Mouse (Mus musculus) adrenal gland, postnatal 36 days (tissue): Measurements from ENCODE around the gene Gm17324. TPM values are rescaled to one million over a fixed set of nuclear protein-coding genes. Genes with fewer than 3 reads are reported as not detected.

Source experiments
- DNase-seq, 2 experiments: peaks; one replicate each; pipeline ENCODE4 v3.0.0; 2021; ENCODE audit warnings: mixed read lengths in 1 of 2
- microRNA-seq: library from miRNA; unstranded; fragments of <30 nt; microRNA quantifications from one replicate; pipeline ENCODE4 v1.2.0, GENCODE M21; 2021
- total RNA-seq, 2 experiments: library from RNA; stranded (reverse); gene quantifications; 2 replicates each; pipeline ENCODE4 v1.2.3; 2021

Gene Gm17324
- total RNA-seq, 2 experiments from 2014 or later, result 0.30 TPM; not detected in 1

- no peak for DNase-seq
Measured at GRCm38 (mm10) chr9:78465725-78466124, 17.1 kb upstream of the Gm17324 start.

- DNase-seq, result no peak
Measured at GRCm38 (mm10) chr9:78463337-78463736, 14.8 kb upstream of the Gm17324 start.

- DNase-seq, result no peak
Measured at GRCm38 (mm10) chr9:78457026-78457425, 8.4 kb upstream of the Gm17324 start.

GRCm38 (mm10) chr9:78451382-78451781 is 2.8 kb upstream of the Gm17324 start:
- DNase-seq, result no peak

- DNase-seq, result no peak
Measured at GRCm38 (mm10) chr9:78450404-78450803, 1.8 kb upstream of the Gm17324 start.

- DNase-seq, result no peak
Measured at GRCm38 (mm10) chr9:78447606-78447972, 997 bp downstream of the Gm17324 start.

- DNase-seq, result peak; percentile 69 to 78
Measured at GRCm38 (mm10) chr9:78442579-78443392, 5.8 kb downstream of the Gm17324 start, which contains the start of gene Cgas. TSS of gene Cgas (minus strand) at chr9:78443237.

GRCm38 (mm10) chr9:78442237-78442578 is 6.4 kb downstream of the Gm17324 start:
- DNase-seq, result no peak

GRCm38 (mm10) chr9:78439426-78439825 is 9.2 kb downstream of the Gm17324 start:
- DNase-seq, result no peak

GRCm38 (mm10) chr9:78432471-78432870 is 16.1 kb downstream of the Gm17324 start:
- no peak for DNase-seq

GRCm38 (mm10) chr9:78430486-78430885 is 18.1 kb downstream of the Gm17324 start:
- peak in 1 of 2 experiments; percentile 7 for DNase-seq

- DNase-seq, result no peak
Measured at GRCm38 (mm10) chr9:78429551-78429950, 19.0 kb downstream of the Gm17324 start.

- DNase-seq, result no peak
Measured at GRCm38 (mm10) chr9:78428870-78429432, 19.6 kb downstream of the Gm17324 start.

- no peak for DNase-seq
Measured at GRCm38 (mm10) chr9:78428185-78428584, 20.4 kb downstream of the Gm17324 start.

- peak in 1 of 2 experiments; percentile 16 for DNase-seq
Measured at GRCm38 (mm10) chr9:78427362-78427781, 21.2 kb downstream of the Gm17324 start.

GRCm38 (mm10) chr9:78401596-78401995 is 47.0 kb downstream of the Gm17324 start:
- no peak for DNase-seq

- no peak for DNase-seq
Measured at GRCm38 (mm10) chr9:78400570-78400969, 48.0 kb downstream of the Gm17324 start.

Small RNA genes within 50 kb of the gene (microRNA-seq; reads per million reads assigned to microRNA genes)
- not detected for gene Gm26377

Other genes with a start within 250 kb of the Gm17324 start
- 1 to 10 TPM in 1 of 2 experiments, not detected in 1; 1.1 TPM for gene Gsta1, start 218.1 kb downstream of the Gm17324 start, total RNA-seq
- not detected for gene Gm3776, start 191.7 kb downstream of the Gm17324 start, total RNA-seq
- not detected for gene Gm10639, start 158.9 kb downstream of the Gm17324 start, total RNA-seq
- not detected for gene Omt2a, start 134.0 kb downstream of the Gm17324 start, total RNA-seq
- not detected for gene Omt2b, start 121.2 kb downstream of the Gm17324 start, total RNA-seq
- gene Gsta2, start 93.0 kb downstream of the Gm17324 start, total RNA-seq, result 1 to 10 TPM in 1 of 2 experiments, not detected in 1; 9.2 TPM
- not detected for gene Dppa5a, start 80.6 kb downstream of the Gm17324 start, total RNA-seq
- gene Ooep, start 70.1 kb downstream of the Gm17324 start, total RNA-seq, result not detected
- gene Ddx43, start 53.0 kb downstream of the Gm17324 start, total RNA-seq, result not detected
- 1 to 10 TPM in 1 of 2 experiments, under 1 TPM in 1; 0.69 to 1.4 TPM for gene Cgas, start 5.5 kb downstream of the Gm17324 start, total RNA-seq
- gene Mto1, start 578 bp downstream of the Gm17324 start, total RNA-seq, result 10 to 100 TPM; 29.4 to 30.8 TPM
- gene Eef1a1, start 40.4 kb upstream of the Gm17324 start, total RNA-seq, result 1,000 to 10,000 TPM; 6,718 to 6,967 TPM
- 10 to 100 TPM in 1 of 2 experiments, 1 to 10 TPM in 1; 7.4 to 16.4 TPM for gene Slc17a5, start 139.3 kb upstream of the Gm17324 start, total RNA-seq
- under 1 TPM; 0.26 to 0.30 TPM for gene Cd109, start 166.8 kb upstream of the Gm17324 start, total RNA-seq